Mouse (Mus musculus): ENCODE results near the gene Tspan9.

- TF ChIP-seq CTCF (IDR thresholded peaks at IDR 0.05; ENCODE audit: low read depth) (no peak), EP300 (IDR thresholded peaks at IDR 0.05; ENCODE audit: low read depth) (no peak)
Measured at GRCm38 (mm10) chr6:127987374-127987773, 156.0 kb downstream of the Tspan9 start.
